Mouse (Mus musculus): ENCODE data around the gene Hhat. TPM values are rescaled to one million over a fixed set of nuclear protein-coding genes. Genes with fewer than 3 reads are reported as not detected.

Gene Hhat
- polyA plus RNA-seq, 1 experiment from 2014 or later, result 3.8 TPM

GRCm38 (mm10) chr1:192451722-192452121 lies 319.3 kb downstream of the Hhat start:
- no peak for ATAC-seq (replicated peaks; ENCODE audit: low FRiP score)
- DNase-seq (ENCODE audit: low spot score), result no peak
- no peak overlapping the region for H3K27ac ChIP-seq (ENCODE audit: low read depth, low read length)
- H3K4me2 ChIP-seq, result no peak overlapping the region
- H3K36me3 ChIP-seq (ENCODE audit: control insufficient read depth, insufficient read depth, low read length), result no peaks in the 10 kb centered on the region
- 60% methylated on average over 4 of the region's 4 CpGs for WGBS
- H3K4me3 ChIP-seq (ENCODE audit: low read depth, low read length), result no peak overlapping the region
- no peaks in the 10 kb centered on the region for H3K9me3 ChIP-seq (ENCODE audit: control insufficient read depth, low read length)
- no peaks in the 10 kb centered on the region for H3K4me1 ChIP-seq (replicated peaks; ENCODE audit: control insufficient read depth, insufficient read depth, low read length)
- H3K9ac ChIP-seq (ENCODE audit: low read depth, low read length), result no peak overlapping the region
- no peaks in the 10 kb centered on the region for H3K27me3 ChIP-seq (replicated peaks; ENCODE audit: control insufficient read depth, insufficient read depth, low read length)

- Histone ChIP-seq H3K36me3 (ENCODE audit: control insufficient read depth, insufficient read depth, low read length) (no peaks in the 10 kb centered on the region), H3K4me1 (replicated peaks; ENCODE audit: control insufficient read depth, insufficient read depth, low read length) (no peaks in the 10 kb centered on the region), H3K4me3 (ENCODE audit: low read depth, low read length) (no peak overlapping the region), H3K9ac (ENCODE audit: low read depth, low read length) (no peak overlapping the region), H3K27me3 (replicated peaks; ENCODE audit: control insufficient read depth, insufficient read depth, low read length) (no peaks in the 10 kb centered on the region), H3K27ac (ENCODE audit: low read depth, low read length) (no peak overlapping the region), H3K4me2 (no peak overlapping the region), H3K9me3 (ENCODE audit: control insufficient read depth, low read length) (no peaks in the 10 kb centered on the region)
- ATAC-seq (replicated peaks; ENCODE audit: low FRiP score) (no peak), DNase-seq (ENCODE audit: low spot score) (no peak)
These were observed 320.6 kb downstream of the Hhat start for GRCm38 (mm10) chr1:192450425-192450824.

GRCm38 (mm10) chr1:192449572-192450351 lies 321.3 kb downstream of the Hhat start:
- 51% methylated on average over 4 of the region's 4 CpGs for WGBS
- ATAC-seq (replicated peaks; ENCODE audit: low FRiP score) (no peak), DNase-seq (ENCODE audit: low spot score) (no peak)
- no peak overlapping the region for H3K4me2 ChIP-seq
- H3K27me3 ChIP-seq (replicated peaks; ENCODE audit: control insufficient read depth, insufficient read depth, low read length), result no peaks in the 10 kb centered on the region
- no peak overlapping the region for H3K9ac ChIP-seq (ENCODE audit: low read depth, low read length)
- H3K4me3 ChIP-seq (ENCODE audit: low read depth, low read length), result no peak overlapping the region
- H3K4me1 ChIP-seq (replicated peaks; ENCODE audit: control insufficient read depth, insufficient read depth, low read length), result no peaks in the 10 kb centered on the region
- no peaks in the 10 kb centered on the region for H3K9me3 ChIP-seq (ENCODE audit: control insufficient read depth, low read length)
- no peaks in the 10 kb centered on the region for H3K36me3 ChIP-seq (ENCODE audit: control insufficient read depth, insufficient read depth, low read length)
- H3K27ac ChIP-seq (ENCODE audit: low read depth, low read length), result no peak overlapping the region

GRCm38 (mm10) chr1:192448512-192448911 lies 322.5 kb downstream of the Hhat start:
- DNase-seq (ENCODE audit: low spot score) (no peak), ATAC-seq (replicated peaks; ENCODE audit: low FRiP score) (no peak)
- Histone ChIP-seq H3K36me3 (ENCODE audit: control insufficient read depth, insufficient read depth, low read length) (no peaks in the 10 kb centered on the region), H3K9ac (ENCODE audit: low read depth, low read length) (no peak overlapping the region), H3K27ac (ENCODE audit: low read depth, low read length) (no peak overlapping the region), H3K4me1 (replicated peaks; ENCODE audit: control insufficient read depth, insufficient read depth, low read length) (no peaks in the 10 kb centered on the region), H3K9me3 (ENCODE audit: control insufficient read depth, low read length) (no peaks in the 10 kb centered on the region), H3K27me3 (replicated peaks; ENCODE audit: control insufficient read depth, insufficient read depth, low read length) (no peaks in the 10 kb centered on the region), H3K4me2 (no peak overlapping the region), H3K4me3 (ENCODE audit: low read depth, low read length) (no peak overlapping the region)
- 78% methylated on average over 1 of the region's 1 CpGs for WGBS

GRCm38 (mm10) chr1:192447666-192448065 lies 323.4 kb downstream of the Hhat start:
- 62% methylated on average over 2 of the region's 2 CpGs for WGBS
- H3K27me3 ChIP-seq (replicated peaks; ENCODE audit: control insufficient read depth, insufficient read depth, low read length), result no peaks in the 10 kb centered on the region
- no peak overlapping the region for H3K4me3 ChIP-seq (ENCODE audit: low read depth, low read length)
- H3K9ac ChIP-seq (ENCODE audit: low read depth, low read length), result no peak overlapping the region
- H3K9me3 ChIP-seq (ENCODE audit: control insufficient read depth, low read length), result no peaks in the 10 kb centered on the region
- no peak overlapping the region for H3K4me2 ChIP-seq
- H3K4me1 ChIP-seq (replicated peaks; ENCODE audit: control insufficient read depth, insufficient read depth, low read length), result no peaks in the 10 kb centered on the region
- H3K27ac ChIP-seq (ENCODE audit: low read depth, low read length), result no peak overlapping the region
- DNase-seq (ENCODE audit: low spot score) (no peak), ATAC-seq (replicated peaks; ENCODE audit: low FRiP score) (no peak)
- no peaks in the 10 kb centered on the region for H3K36me3 ChIP-seq (ENCODE audit: control insufficient read depth, insufficient read depth, low read length)

Other genes starting within 250 kb of the Hhat start
- 3.9 and 4.0 TPM in 2 replicates for gene Sertad4, start 84.5 kb upstream of the Hhat start, polyA plus RNA-seq (2014; fragmentation: Nextera tagmentation; extraction: Ambion mirVana)